21 mouse cellular contexts compared by ENCODE assay signal in the genomic region with DNA sequence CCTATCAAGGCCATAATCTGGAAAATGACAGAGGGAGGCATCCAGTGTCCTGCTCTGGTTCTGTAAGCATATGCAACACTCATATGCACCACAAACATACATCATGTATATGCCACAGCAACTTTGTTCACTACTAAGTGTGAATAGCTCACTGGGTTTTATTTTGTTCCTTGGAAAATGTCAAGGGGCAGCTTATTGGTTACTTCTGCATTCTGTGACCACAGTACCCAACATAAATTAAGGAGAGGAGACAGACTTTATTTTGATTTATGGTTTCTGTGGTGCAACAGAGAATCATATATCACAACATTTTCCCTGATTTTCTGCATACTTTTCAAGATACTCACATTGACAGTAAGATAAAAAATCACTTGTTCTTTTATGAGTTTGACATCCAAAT. TPM values are rescaled to one million over a fixed set of nuclear protein-coding genes. Genes with fewer than 3 reads are reported as not detected.
A peak's percentile ranks its signal among the peaks of the same experiment; 100 is the strongest.
DNase-seq lines count a peak whose midpoint lies in the region; ATAC-seq lines count a peak whose summit lies in the region.
"Had no signal": no experiment of that assay in that cellular context is flagged by ENCODE, and none has a peak within 500 bp of the region (broad histone marks: within the 10 kb centered on the region; RNA-seq: fewer than 3 reads in every experiment).

No protein-coding gene starts in this region.

- peaks cover 6% of the 10 kb centered on the region; the same call in 1 of the 2 replicates for H3K36me3 ChIP-seq in neural tube, embryonic 15.5 days
- H3K36me3 ChIP-seq in kidney, embryonic 16.5 days (ENCODE audit: insufficient read depth, low read length): no peaks in the 10 kb centered on the region
- H3K36me3 ChIP-seq: G1E had no signal

- no peaks in the 10 kb centered on the region for H3K9me3 ChIP-seq in neural tube, embryonic 15.5 days (replicated peaks)
- no peaks in the 10 kb centered on the region for H3K9me3 ChIP-seq in kidney, embryonic 16.5 days (ENCODE audit: low read length)
- H3K9me3 ChIP-seq: G1E had no signal

- no peaks in the 10 kb centered on the region for H3K4me1 ChIP-seq in neural tube, embryonic 15.5 days
- H3K4me1 ChIP-seq in kidney, embryonic 16.5 days (ENCODE audit: insufficient read depth, low read length): no peaks in the 10 kb centered on the region

- no peaks in the 10 kb centered on the region for H3K27me3 ChIP-seq in neural tube, embryonic 15.5 days (replicated peaks)
- H3K27me3 ChIP-seq in kidney, embryonic 16.5 days (ENCODE audit: insufficient read depth, low read length): no peaks in the 10 kb centered on the region
- H3K27me3 ChIP-seq: CH12.LX had no signal

- DNase-seq in thymus, postnatal 25 days: no peak
- DNase-seq: adrenal gland, adult 2 months; adrenal gland, adult 8-10 months; adrenal gland, postnatal 10 days; adrenal gland, postnatal 14 days; adrenal gland, postnatal 25 days; adrenal gland, postnatal 36 days; B cell, adult 2 months; cerebellum, adult 11 months; cerebellum, adult 11-12 months; cerebellum, adult 18-20 months had no signal

- H3K4me2 ChIP-seq in neural tube, embryonic 15.5 days: no peak overlapping the region
- no peak overlapping the region for H3K4me2 ChIP-seq in kidney, embryonic 16.5 days (replicated peaks; ENCODE audit: low read depth, low read length)

- H3K27ac ChIP-seq in neural tube, embryonic 15.5 days (replicated peaks): no peak overlapping the region
- H3K27ac ChIP-seq in kidney, embryonic 16.5 days (ENCODE audit: low read length): no peak overlapping the region

- no peak overlapping the region for H3K9ac ChIP-seq in neural tube, embryonic 15.5 days (replicated peaks)
- no peak overlapping the region for H3K9ac ChIP-seq in kidney, embryonic 16.5 days (replicated peaks; ENCODE audit: low read length)

- no peak overlapping the region for H3K4me3 ChIP-seq in neural tube, embryonic 15.5 days (replicated peaks)
- no peak overlapping the region for H3K4me3 ChIP-seq in kidney, embryonic 16.5 days (ENCODE audit: low read length)

- peak; percentile 56 for ATAC-seq in common myeloid progenitor, adult 5-6 weeks (replicated peaks; ENCODE audit: low read depth, poor library complexity, severe bottlenecking)
- ATAC-seq in hematopoietic stem cell, adult 5-6 weeks (replicated peaks in 1 of 2; ENCODE audit: insufficient read depth in 1 of 2, low FRiP score in 2 of 2, low TSS enrichment in 1 of 2, low read depth in 1 of 2, poor library complexity in 2 of 2, severe bottlenecking in 2 of 2): peak; percentile 85 to 90; a peak in 3 of 4 replicates
- ATAC-seq in megakaryocyte progenitor cell, adult 5-6 weeks (replicated peaks; ENCODE audit: poor library complexity): peak; percentile 26; the same call in 1 of the 2 replicates
- no peak for ATAC-seq in neural tube, embryonic 15.5 days (ENCODE audit: low FRiP score)
- ATAC-seq in kidney, embryonic 16.5 days (ENCODE audit: low FRiP score, low TSS enrichment): no peak
- ATAC-seq: activated CD4-positive, CD25-positive, alpha-beta regulatory T cell, adult 4 months; CD4-positive, CD25-positive, alpha-beta regulatory T cell, adult 4 months; Patski had no signal

RNA-seq across cellular contexts. Expression of gene Kdm4c, which starts 50.8 kb away (rescaled TPM):
- total RNA-seq in common myeloid progenitor, adult 5-6 weeks (2017): 29.2 and 30.7 TPM in 2 replicates
- total RNA-seq in hematopoietic stem cell, adult 5-6 weeks (2017): 29.0 and 32.0 TPM in 2 replicates
- 16.1 and 19.6 TPM in 2 replicates for total RNA-seq in megakaryocyte progenitor cell, adult 5-6 weeks (2015)
- total RNA-seq in megakaryocyte progenitor cell, adult 5-6 weeks (2017): 21.9 and 22.1 TPM in 2 replicates
- polyA plus RNA-seq in neural tube, embryonic 15.5 days (2015; fragmentation: Nextera tagmentation; extraction: Ambion mirVana): 15.8 and 15.9 TPM in 2 replicates
- polyA plus RNA-seq in kidney, embryonic 16.5 days (2015; fragmentation: Nextera tagmentation; extraction: Ambion mirVana): 13.5 and 14.8 TPM in 2 replicates

Comparison
In these comparisons a context has a peak if more than half of its experiments do, and no peak if none do; other contexts are left out.
1. ATAC-seq: peak in common myeloid progenitor, adult 5-6 weeks (single experiment), hematopoietic stem cell, adult 5-6 weeks (2 of 2) and megakaryocyte progenitor cell, adult 5-6 weeks (single experiment); none in neural tube, embryonic 15.5 days (single experiment) and kidney, embryonic 16.5 days (single experiment).